Mouse (Mus musculus) urinary bladder, postnatal 10 days (tissue): ENCODE measurements around the gene Fam155a.
"Not testable (repeated sequence)": the region's sequence is repeated elsewhere in the genome, so short reads cannot be mapped to it uniquely, and the experiment has no call there.

ENCODE experiments used
- DNase-seq: peaks from one replicate; pipeline ENCODE4 v3.0.0; 2022; ENCODE audit warnings: low spot score

The Fam155a gene

DNA sequence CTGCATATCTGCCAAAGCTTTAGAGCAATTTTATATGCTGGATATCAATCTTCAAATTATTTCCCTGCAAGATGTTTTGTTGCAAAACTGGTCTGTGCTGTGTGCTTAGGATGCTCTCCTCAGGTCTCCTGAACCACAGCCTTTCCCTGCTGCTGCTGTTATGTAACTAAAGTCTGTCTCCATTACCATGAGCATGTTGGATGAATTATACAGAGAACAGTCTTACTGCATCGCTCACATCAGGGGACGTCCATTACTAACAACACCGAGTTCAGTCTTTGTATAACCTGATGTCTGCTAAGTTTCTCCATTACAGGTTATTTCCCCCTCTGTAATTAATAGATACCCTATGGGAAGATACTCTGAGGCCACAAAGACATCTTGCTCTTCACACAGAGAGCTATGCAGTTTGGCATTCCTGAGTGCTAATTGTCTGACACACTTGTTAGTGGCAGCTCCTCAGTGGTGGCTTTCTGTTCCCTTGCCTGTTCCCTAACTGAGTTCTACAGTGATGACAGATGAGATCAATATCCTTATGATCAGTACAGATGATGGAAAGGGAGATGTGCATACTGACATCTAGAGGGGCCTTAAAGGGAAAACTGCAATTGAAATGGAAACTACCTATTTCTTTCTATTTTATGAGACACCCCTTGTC is 372.2 kb downstream of the Fam155a start:
- DNase-seq, result no peak

DNA sequence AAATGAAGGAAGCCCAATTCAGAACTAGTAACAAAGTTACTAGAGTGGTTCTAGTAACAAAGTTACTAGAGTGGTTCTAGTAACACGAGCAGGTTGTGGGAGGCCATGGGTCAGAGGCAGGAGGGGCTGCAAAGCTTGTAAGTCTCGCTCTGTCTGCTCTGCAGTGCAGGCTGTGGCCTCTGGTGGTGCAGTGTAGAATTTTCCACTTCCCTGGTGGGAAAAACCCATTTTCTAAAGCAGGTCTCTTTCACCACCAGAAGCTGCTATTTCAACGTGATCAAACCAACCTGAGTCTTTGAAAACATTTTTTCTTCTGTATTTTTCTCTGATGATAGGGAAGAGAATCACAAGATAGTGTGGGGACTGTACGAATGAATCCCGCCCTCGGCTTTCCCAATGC is 372.9 kb downstream of the Fam155a start:
- no peak for DNase-seq

DNA sequence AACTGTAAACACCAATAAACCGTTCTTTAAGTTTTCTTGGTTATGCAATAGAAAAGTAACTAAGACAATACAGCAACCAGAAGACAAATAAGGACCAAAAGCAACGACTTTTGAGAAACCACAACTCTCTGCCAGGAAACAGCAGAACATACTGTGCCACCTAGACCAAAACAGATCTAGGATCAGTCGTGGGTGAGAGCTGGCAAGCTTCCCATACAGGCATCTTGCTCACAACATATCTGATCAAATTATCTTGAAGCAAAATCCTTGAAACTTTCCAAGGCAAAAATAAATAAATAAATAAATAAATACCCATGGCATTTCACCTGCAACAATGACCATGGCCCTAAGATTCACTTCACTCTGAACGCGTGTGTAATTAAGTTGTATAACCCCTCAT is 376.3 kb downstream of the Fam155a start:
- DNase-seq, result no peak

DNA sequence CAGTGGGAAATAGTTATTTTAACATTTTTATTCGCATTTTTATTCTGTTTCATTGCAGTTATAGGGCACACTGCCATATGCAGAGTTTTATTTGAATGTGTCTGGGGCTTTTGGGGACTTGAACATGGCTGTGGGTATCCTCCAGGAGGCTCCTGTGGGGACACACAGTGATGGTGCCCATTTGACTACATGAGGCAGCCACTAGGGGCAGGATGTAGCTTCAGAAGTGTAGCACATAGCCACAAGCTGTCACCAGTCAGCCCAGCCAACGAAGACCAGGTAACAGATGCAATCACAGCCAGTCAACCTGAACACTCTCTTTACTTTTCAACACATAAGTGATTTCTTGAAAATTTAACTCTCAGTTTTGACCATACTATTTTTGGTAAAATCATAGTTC is 377.7 kb downstream of the Fam155a start:
- no peak for DNase-seq

DNA sequence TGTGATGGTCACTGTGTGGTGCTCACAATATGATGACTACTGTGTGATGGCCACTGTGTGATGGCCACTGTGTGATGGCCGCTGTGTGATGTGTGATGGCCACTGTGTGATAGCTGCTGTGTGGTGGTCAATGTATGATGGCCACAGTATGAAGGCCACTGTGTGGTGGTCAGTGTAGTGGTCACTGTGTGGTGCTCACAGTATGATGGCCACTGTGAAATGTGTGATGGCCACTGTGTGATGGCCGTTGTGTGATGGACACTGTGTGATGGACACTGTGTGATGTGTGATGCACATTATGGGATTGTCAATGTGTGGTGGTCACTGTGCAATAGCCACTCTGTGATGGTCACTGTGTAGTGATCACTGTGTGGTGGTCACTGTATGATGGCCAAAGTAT is 380.7 kb downstream of the Fam155a start:
- not testable (repeated sequence) for DNase-seq

DNA sequence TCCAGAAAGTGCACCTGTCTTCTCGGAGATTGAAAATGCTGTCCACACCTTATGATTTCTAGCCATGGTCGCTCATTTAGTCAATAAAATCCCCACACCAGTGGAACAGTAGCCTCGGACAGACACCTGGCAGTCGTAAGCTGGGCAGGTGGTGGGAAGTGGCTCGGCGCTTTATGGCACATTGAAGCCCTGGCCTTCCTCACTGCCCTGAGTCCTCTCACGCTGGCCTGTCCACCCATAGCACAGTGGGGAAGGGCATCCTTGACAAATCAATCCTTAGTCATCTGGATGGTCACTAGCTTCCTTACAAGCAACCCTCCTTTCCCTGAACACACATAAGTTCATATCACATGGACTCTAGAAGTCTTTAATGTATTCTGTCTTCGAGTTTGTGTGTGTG is 401.8 kb downstream of the Fam155a start:
- DNase-seq, result no peak

DNA sequence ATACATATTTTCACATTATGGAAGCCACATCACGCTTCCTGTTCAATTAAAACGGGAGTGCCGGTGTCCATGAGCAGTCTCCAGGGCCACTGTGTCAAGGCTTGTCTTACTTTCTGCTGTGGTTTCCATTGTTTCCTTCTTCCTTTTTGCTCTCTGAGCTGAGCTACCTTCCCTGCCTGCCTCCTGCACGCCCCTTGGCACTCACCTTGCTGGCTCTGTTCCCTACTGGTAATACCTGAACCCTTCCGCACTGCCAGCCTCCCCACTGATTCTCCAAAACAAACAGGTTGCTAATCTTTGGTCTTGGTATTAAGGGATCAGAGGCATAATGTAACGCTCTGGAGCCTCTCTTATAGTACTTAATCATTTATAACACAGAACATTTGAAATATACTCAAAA is 403.2 kb downstream of the Fam155a start:
- no peak for DNase-seq

DNA sequence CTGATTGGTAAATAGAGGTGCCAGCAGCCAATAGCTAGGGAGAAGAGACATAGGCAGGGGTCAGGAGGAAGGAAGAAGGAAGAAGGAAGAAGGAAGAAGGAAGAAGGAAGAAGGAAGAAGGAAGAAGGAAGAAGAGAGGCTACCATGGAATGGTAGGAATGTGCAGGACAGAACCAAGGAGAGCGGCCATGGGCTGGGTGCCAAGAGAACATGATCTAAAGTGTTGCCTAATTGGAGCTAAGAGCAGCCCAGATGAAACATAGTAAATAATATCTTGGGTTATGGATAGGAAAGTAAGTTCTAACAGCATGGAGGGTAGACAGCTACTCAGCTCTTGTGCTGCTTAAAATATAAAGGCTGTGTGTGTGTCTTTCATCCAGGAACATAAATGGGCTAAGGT is 405.6 kb downstream of the Fam155a start:
- no peak for DNase-seq

DNA sequence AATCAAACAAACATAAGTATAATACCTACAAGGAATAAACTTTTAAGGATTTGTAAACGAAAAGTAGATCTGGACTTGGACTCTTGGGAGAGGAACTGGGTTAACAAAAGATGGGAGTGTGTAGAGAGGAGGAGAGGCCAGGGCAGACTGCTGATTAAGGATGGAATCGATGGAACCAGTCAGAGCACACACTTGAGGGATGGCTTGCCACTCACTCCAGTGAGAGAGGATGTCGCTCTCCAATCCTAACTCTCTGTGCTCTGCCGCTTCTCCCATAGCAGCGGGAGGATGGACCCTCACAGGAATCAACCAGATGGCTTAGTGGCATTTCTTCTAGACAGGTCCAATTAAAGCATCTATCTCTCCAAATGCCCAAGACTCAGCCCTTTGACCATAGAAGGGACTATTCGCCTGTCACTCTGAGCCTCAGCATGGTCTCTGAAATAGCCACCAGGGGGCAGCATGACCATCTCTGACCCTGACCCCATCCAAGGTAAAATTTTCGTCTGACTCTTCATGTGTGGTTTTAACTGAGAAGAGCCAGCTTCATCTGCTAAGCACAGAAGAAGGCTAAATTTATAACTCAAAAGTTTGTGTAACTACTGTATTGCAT is 422.3 kb downstream of the Fam155a start:
- DNase-seq, result no peak

DNA sequence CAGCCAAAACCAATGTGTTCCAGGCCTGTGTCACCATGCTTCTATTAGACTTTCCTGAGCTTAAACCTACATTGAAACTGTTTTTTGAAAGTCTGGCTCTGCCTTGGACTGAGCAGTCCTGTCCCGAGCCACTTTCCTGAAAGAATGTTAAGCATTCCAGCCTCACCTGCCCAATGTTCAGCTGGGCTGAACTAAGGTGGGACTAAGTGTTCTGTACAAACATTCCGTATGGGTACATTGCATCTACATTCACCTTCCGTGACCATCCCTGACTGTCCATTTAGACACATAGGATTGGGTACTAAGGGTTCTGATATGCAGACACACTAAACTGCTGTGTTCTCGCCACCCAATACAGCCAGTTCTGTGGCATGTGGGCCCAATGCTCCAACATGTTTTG is 423.8 kb downstream of the Fam155a start:
- no peak for DNase-seq

DNA sequence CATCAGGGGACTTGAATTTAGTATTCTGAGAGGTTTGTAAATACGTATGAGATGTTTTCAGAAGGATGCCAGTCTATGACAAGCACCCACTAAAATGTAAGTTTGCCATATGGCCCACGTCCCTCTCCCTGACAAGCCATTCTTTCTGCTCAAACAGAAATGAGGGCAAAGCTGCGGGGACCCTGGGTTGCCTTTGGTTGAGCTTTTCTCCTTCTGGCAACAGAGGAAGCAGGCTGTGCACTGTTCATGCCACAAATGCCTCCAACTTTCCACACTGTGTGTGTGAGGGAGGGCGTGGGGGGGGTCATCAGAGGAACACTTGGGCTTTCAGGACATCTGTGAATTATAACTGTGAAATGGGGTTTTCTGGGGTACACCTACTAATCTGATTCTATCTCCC is 426.8 kb downstream of the Fam155a start:
- no peak for DNase-seq

DNA sequence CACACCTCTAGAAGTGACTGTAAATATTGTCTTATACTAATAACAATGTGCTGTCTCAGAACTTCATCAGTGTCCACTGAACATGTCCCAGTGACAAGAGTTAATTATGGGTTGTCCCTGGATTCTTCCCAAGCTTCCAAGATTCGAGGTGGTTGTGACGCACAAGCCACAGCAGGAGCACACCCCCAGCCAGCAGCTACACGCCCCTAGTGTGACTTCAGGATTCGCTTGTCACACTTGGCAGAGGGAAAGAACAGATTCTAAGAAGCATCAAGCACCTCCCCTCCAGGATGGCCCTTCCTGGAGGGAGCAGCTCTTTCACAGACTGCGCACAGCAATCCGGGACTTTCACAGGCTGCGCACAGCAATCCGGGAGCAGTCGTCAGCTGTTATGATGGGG is 428.0 kb downstream of the Fam155a start:
- no peak for DNase-seq

DNA sequence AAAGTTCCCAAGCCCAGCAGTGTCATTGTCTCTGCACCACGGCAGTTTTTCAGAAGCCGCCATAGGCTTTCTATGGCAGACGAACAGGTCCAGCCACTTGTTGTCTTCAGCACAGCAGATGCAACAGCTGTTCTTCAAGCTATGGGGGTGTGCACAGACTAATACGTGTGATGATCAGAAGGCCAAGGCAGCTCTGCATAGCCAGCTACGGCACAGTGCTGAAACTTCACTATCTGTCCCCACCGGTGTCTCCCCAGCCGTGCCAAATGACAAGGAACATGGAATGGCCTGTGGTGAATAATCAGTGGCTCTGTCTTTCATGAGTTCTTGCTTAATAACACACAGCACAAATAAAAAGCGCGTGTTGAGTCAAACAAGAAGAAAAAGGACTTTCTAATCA is 428.4 kb downstream of the Fam155a start:
- DNase-seq, result no peak

DNA sequence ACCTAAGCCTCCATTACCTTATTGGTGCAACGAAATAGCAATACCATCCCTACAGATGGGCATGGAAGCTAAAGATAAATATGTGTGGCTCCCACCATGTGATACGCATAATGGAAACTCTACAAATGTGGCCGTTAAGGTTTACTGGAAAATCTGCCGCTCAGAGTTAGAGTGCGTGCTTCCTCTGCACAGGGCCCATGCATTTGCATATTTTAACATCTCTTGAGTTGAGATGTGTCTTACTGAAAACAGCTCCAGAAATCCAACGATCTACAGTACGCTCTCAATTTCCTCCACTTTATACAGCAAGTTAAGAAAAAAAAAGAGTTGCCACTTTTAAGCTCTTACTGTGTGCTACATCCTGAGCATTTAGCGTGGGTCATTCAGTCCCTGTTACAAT is 433.1 kb downstream of the Fam155a start:
- no peak for DNase-seq

DNA sequence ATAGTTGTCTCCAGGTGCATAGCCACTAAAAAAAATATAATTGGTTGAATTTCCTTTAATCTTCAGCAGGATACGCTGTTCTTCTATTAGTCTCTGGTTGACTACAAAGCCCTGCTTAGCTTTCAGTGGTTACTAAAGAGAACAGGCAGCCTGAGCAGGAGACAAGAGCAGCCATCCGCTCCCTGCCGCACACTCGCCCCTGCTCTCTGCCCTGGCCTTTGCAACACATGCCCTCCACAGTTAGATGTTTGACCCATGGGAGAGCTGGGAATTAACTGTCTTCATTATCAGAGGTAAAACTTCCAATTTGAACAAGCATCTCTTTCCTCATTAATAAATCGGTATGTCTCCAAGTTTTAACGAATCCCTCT is 435.0 kb downstream of the Fam155a start:
- no peak for DNase-seq

DNA sequence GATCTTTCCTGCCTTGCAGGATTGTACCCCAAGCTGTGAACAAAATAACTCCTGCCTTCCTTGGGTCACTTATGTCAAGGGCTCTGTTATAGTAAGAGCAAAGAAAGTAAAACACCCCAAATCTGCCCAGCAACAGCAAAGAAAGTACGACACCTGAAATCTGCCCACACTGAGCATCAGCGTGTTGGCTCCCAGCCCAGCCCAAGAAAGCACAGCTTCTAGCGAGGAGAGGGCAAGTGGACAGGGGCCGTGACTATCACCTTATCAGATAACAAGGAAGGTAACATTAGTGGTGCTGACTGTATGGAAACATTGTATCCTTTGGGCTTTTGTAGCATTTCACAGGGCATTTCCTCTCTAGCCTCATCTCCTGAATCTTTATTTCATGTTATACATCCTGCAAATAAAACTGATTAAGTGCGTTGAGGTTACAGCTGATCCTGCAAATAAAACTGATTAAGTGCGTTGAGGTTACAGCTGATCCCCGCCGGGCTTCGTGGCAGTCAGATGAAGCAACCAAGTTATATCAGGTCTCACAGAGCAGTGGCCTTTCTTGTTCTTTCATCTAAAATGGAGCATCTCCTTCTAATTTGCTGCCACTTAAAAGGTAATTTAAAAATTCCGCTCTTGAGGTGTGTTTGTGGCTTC is 435.6 kb downstream of the Fam155a start:
- DNase-seq, result no peak

DNA sequence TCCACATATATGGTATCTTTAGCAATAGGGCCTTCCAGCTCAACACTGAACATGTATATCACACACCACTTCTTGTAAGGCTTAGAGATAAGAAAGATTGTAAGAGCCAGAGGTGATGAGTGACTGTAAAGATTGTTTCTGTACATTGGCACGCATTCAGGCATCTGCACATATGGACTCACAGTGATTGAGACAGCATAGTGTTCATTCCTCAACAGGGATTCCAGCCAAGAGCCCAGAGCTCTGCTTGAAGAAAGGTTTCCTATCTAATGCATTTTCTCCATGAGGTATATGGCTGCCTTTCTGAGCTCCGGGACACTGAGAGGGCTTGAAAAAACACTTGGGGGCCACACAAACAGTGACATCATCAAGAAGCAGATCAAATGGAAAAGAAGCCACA is 438.2 kb downstream of the Fam155a start:
- DNase-seq, result no peak

DNA sequence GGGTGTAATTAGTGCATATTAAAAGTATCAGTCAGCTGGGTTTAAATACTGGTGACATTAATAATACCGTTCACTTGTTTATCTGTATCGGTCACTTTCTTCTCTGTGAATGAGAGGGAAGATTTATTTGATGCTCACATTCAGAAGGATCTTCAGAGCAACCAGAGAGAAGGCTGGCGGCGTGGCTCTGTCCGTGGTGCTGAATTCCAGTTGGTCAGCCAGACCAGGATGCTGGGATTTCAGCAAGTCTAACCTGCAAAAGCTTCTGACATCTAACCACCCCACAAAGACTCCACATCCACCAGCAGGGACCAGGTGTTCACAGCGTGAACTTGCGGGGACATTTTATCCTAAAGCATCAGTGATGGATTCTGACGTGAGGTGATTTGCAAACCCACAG is 461.5 kb downstream of the Fam155a start:
- no peak for DNase-seq

DNA sequence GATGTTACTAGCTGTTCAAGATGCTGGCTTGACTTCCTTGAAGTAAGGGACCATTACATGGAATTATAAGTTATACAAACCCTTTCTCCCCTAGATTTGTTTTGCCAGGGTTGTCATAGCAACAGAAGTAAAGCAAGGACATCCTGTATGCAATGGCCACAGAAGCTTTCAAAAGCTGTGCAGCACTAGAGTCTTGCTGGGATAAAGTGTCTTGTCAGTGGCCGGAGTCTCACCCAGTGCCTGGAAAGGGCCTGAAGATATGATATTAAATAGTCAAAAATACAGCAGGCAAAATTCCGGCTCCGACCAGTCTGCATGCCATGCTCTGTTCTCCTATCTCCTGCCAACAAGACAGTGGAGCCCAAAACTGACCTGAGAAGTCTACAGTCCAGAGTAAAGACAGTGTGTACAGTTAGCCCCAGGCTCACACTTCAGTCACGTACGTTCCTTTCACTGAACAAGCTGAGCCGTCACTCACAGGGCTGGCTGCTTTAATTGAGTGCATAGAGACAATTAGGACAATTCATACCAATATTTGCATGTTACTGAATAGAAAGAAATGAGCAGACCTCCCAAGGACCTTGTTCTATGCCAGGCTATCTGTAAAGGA is 467.3 kb downstream of the Fam155a start:
- no peak for DNase-seq

DNA sequence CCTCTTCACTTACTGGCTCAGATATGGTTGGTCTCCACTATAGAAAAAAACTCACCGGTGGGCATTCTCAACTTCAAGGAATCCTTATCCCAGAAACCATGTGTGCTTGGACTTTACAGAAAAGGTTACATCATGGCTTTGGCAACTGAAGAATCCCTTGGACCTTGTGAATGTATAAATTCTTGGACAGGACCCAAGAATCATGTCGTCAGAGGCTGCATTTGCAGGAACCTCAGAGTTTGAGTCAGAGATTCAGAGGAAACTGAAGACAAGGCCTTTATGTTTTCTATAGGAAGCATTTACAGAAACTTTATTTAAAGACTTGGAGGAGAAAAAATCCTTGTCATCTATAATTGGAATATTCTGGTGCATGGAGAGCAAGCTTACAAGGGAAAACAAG is 475.9 kb downstream of the Fam155a start:
- no peak for DNase-seq

DNA sequence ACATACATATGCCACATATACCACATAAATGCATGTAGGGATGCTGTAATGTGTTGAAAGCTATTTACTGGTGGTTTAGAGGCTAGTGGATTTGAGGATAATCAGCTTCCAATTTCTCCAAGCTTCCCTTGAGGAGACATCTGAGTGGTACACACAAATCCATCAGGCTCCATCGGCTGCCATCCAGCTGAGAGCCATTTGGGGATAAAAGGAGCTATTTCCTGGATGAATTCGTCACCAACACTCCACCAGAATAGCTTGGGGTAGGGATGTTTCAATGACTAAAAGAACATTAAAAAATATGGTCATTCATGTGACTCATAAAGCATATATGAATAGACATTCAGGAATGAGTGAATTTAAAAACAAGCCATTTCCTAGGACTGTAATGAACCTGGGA is 478.4 kb downstream of the Fam155a start:
- no peak for DNase-seq

DNA sequence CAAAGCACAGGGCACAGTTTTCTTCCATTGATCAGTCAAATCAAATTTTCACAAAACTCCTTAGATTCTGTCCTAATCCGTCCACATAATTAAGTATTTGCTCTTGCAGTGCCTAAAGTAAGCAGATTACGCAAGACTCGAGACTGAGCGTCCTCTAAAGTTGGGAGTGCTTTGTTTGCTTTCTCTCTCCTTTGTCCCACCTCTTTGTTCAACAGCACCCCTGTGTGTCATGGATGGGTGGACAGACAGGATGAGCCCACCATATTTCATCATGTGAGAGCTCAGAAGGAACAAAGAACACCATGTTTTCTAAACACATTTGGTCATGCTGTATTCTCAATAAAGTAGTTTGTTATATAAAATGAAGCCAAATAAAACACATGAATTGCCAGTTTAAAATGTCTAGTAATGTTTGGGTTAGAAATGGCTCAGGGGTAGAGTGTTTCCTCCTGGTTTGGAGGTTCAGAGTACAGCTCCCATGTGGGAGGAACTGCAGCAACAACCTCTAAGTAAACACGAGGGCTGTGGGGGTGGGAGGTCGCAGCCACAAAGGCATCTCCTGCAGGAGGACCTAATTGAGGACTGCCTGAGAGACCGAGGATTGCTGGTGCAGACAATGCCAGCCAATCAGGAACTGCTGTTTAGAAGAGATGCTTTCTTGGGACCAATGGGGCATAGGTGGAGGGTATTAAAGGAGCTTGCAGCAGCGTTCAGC is 482.8 kb downstream of the Fam155a start:
- no peak for DNase-seq

DNA sequence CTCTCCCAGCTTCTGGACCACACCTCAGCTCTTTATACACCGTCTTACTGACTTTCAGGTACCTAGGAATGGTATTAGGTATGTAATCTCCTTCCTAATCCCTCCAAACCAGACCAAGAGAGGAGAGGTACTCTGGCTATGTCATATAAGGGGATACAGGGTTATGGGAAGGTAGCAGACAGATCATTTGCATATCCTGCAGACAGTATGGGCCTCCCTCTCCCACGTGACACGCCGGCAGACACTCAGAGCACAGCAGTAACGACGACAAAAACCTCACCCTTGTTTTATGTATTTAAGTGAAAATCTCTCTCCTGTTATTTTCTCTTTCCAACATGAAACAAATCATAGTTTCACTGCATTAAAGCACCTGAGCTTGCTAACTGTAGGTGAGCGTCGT is 496.8 kb downstream of the Fam155a start:
- no peak for DNase-seq
